Mouse (Mus musculus): ENCODE measurements around the gene Zap70.

DNA sequence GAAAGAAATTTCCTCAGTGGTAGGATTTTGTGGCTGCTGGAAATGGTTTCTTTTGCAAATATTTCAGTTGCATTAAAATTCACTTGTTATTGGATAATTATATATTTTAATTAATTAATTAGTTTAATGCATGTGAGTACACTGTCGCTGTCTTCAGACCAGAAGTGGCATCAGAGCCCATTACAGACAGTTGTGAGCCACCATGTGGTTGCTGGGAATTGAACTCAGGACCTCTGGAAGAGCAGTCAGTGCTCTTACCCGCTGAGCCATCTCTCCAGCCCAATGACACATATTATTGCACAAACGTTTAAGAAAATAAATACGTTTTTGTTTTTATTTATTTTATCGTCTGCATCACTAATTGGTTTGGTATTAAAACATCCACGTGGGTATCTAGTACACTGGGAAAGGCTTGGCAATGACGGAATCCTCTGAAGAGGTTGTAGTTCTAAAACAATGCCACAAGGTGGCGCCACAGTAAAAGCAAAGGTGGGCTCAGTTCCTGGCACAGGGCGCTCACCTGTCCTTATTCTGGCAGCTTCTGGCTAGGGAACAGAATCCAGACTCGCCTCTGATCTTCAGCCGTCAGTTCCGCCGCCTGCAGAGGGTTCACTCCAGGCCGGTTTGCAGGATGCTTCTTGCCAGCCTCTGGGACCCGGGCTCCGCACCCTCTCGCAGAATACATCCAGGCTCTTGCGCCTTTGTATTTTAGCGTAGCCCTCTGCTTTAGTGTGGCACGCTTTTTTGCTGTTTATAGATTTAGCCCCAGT is 23.0 kb downstream of the Zap70 start:
- peak; percentile 72 for TF ChIP-seq CTCF (conservative IDR thresholded peaks at IDR 0.05; ENCODE audit: low read length)
- no peak for TF ChIP-seq POU5F1 (IDR thresholded peaks at IDR 0.05; ENCODE audit: borderline replicate concordance, low read length)
- TF ChIP-seq NANOG (IDR thresholded peaks at IDR 0.05; ENCODE audit: borderline replicate concordance, low read length), result no peak

Measured in E14TG2a.4 (cell line).